Mouse (Mus musculus): ENCODE data around the gene Dcn. TPM values are rescaled to one million over a fixed set of nuclear protein-coding genes. Genes with fewer than 3 reads are reported as not detected.

Dcn gene
- 202 and 222 TPM in 2 replicates for polyA plus RNA-seq (2015; fragmentation: Nextera tagmentation; extraction: Ambion mirVana)

DNA sequence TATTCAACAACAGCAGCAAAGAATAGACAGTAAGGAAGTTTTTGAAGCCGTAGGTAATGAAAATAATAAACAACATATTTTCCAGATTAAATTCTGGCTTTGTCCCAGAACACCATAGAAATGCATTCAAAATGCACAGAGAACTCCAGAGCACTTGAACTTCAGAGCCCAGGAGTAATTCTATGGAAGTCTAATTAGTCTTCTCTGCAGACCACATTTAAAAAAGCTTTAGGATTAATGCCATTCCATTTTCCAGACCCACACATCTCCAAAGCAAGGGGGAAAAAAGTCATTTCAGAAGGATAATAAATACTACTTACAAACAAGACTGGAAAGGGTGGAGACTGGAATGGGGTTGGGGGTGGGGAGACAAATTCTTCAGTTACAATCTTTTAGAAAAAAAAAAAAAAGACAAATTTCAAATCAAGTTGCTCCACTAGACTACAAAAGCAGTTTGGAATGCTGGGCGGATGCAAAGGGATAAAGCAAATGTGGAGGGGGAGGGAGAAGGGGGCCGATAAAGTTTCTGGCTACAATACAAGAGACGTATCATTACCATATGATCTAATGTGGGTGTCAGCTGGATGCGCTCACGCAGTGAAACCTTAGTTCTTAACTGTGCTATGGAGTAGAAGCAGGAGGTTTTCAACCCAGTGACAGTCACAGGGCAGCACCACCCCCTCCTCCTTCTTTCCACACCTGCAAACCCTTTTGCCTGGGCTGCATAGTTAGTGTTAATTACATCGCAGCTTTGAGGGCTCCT is at the start of gene Dcn:
Gene Dcn (plus strand): TSS at position 606 of the 763 bp plus-strand sequence.
- peak within 1 kb of the TSS; percentile 61 for H3K9ac ChIP-seq
- WGBS = 2% methylated on average over 7 of the region's 7 CpGs

DNA sequence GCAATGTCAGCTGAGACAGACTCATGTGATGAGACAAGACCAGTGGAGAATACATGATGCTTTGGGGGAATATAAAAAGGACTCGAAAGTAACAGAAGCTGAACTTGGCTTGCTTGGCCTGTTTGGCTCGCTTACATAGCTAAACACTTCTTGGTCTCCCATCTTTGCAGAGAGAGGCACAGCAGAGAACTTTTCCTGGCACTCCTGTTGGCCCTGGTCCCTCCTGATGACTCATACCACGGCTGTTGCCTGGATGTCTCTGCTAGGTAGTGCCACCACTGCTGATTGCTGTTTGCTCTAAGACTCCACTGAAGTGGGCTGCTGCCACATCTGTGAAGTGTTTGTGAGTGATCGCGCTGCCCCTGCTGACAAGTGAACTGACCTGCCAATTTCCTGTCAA is 42.7 kb upstream of the Dcn start:
- Histone ChIP-seq H3K36me3 (no peaks in the 10 kb centered on the region), H3K9me3 (no peaks in the 10 kb centered on the region), H3K27ac (no peak overlapping the region), H3K4me2 (no peak overlapping the region), H3K4me3 (no peak overlapping the region), H3K4me1 (0 out of 2 replicates have a peak, but pooled peaks cover 3% of the 10 kb centered on the region), H3K9ac (no peak overlapping the region), H3K27me3 (no peaks in the 10 kb centered on the region)
- no peak for ATAC-seq (ENCODE audit: insufficient number of reproducible peaks, insufficient read depth, low FRiP score, low TSS enrichment, low read depth)
- whole genome bisulfite sequencing = 68% methylated on average over 5 of the region's 5 CpGs

More for the DNA sequence above, at the start of gene Dcn:
- no peaks in the 10 kb centered on the region for H3K36me3 ChIP-seq
- peak within 1 kb of the TSS; percentile 31 for H3K4me3 ChIP-seq
- H3K9me3 ChIP-seq = no peaks in the 10 kb centered on the region
- peak; percentile 84 for ATAC-seq (ENCODE audit: insufficient number of reproducible peaks, insufficient read depth, low FRiP score, low TSS enrichment, low read depth)
- peak within 1 kb of the TSS; percentile 78 for H3K27ac ChIP-seq
- peaks cover 38% of the 10 kb centered on the region for H3K4me1 ChIP-seq
- H3K4me2 ChIP-seq = peak within 1 kb of the TSS; percentile 55
- H3K27me3 ChIP-seq = no peaks in the 10 kb centered on the region

DNA sequence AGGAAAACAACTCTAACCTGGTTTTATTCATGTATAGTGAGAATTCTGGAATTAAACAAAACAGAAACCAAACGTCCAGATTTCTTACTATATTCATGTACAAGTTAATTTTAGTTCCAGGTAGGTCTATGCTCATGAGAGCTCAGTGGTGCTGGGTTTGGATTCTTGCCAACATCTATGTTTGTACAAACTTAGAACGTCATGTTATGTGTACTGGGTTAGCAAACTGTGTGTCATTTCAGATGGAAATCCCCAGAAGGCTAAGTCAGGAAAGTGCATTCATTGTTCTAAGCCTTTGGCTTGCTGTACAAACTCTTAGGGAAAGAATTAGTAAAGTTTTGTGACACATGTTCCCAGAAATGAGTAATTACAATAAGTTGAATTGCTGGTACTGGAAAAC is 37.1 kb upstream of the Dcn start:
- Histone ChIP-seq H3K9ac (no peak overlapping the region), H3K4me3 (no peak overlapping the region), H3K4me2 (no peak overlapping the region), H3K27me3 (no peaks in the 10 kb centered on the region), H3K27ac (no peak overlapping the region), H3K9me3 (no peaks in the 10 kb centered on the region), H3K4me1 (no peaks in the 10 kb centered on the region; the same call in 1 of the 2 replicates), H3K36me3 (no peaks in the 10 kb centered on the region)
- no peak for ATAC-seq (ENCODE audit: insufficient number of reproducible peaks, insufficient read depth, low FRiP score, low TSS enrichment, low read depth)
- WGBS = 43% methylated on average over 2 of the region's 2 CpGs

DNA sequence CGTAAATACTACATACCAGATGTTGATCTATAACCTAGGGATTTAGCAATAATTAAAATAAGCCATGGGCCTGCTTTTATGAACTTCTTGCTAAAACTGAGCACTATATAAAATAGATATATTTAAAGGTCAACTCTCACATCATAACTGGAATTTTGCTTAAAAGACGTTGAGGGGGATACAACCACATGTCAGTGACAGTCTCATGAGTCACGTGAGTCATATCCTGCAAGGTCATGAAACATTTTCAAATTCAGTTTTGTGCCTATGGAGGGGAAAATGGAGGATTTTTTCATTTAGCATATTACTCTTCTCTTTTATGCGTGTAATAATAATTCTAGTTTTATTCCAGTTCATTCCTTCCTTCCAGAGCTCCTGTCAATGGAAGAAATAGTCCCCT is 32.9 kb upstream of the Dcn start:
- no peak overlapping the region for H3K9ac ChIP-seq
- no peaks in the 10 kb centered on the region; the same call in 1 of the 2 replicates for H3K4me1 ChIP-seq
- 65% methylated on average over 4 of the region's 4 CpGs for WGBS
- no peaks in the 10 kb centered on the region for H3K27me3 ChIP-seq
- H3K36me3 ChIP-seq = no peaks in the 10 kb centered on the region
- H3K9me3 ChIP-seq = no peaks in the 10 kb centered on the region
- H3K4me3 ChIP-seq = no peak overlapping the region
- no peak overlapping the region for H3K27ac ChIP-seq
- no peak for ATAC-seq (ENCODE audit: insufficient number of reproducible peaks, insufficient read depth, low FRiP score, low TSS enrichment, low read depth)
- no peak overlapping the region for H3K4me2 ChIP-seq

DNA sequence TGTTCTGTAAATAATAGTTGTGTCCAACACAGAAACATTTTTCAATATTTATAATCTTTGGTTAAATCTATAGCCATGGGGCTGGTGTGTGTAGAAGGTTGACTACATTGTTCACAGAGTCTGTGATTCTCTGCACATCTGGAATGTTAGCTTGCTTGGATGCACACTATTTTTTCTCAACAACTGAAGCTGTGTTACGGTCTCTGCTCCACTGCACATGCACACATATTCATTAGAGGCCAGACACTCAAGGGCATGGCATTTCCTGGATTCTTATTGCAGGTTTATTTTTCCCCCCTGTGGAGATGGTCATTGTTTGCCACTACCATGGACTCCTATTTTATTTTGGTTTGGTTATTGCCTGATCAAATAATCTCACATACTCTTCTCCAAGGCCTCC is 26.5 kb upstream of the Dcn start:
- WGBS = 59% methylated on average over 1 of the region's 1 CpGs
- Histone ChIP-seq H3K36me3 (no peaks in the 10 kb centered on the region), H3K4me2 (no peak overlapping the region), H3K9me3 (no peaks in the 10 kb centered on the region), H3K4me1 (no peaks in the 10 kb centered on the region), H3K9ac (no peak overlapping the region), H3K27ac (no peak overlapping the region), H3K27me3 (no peaks in the 10 kb centered on the region), H3K4me3 (no peak overlapping the region)
- ATAC-seq (ENCODE audit: insufficient number of reproducible peaks, insufficient read depth, low FRiP score, low TSS enrichment, low read depth) = no peak

DNA sequence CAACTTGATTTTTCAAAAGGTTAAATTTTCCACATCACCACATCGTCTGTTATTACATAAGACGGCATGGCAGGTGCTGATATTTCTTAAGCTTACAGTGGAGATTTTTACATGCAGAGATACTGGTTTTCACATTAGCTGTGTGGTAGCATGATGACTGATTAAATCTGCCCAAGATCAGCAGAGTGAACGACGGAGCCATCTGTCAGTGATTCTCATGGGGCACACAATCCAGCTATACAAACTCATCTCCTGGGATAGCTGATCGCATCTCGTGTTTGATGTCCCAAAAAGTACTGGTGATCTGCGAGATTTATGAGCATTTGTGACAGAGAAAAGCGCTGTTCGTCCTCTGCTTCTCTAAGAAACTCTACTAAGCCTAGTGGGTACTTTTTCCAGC is 25.9 kb upstream of the Dcn start:
- H3K4me2 ChIP-seq = no peak overlapping the region
- H3K4me3 ChIP-seq = no peak overlapping the region
- 72% methylated on average over 9 of the region's 9 CpGs for WGBS
- no peak overlapping the region for H3K9ac ChIP-seq
- no peaks in the 10 kb centered on the region for H3K9me3 ChIP-seq
- ATAC-seq (ENCODE audit: insufficient number of reproducible peaks, insufficient read depth, low FRiP score, low TSS enrichment, low read depth) = no peak
- H3K27me3 ChIP-seq = no peaks in the 10 kb centered on the region
- no peaks in the 10 kb centered on the region for H3K4me1 ChIP-seq
- no peak overlapping the region for H3K27ac ChIP-seq
- no peaks in the 10 kb centered on the region for H3K36me3 ChIP-seq

DNA sequence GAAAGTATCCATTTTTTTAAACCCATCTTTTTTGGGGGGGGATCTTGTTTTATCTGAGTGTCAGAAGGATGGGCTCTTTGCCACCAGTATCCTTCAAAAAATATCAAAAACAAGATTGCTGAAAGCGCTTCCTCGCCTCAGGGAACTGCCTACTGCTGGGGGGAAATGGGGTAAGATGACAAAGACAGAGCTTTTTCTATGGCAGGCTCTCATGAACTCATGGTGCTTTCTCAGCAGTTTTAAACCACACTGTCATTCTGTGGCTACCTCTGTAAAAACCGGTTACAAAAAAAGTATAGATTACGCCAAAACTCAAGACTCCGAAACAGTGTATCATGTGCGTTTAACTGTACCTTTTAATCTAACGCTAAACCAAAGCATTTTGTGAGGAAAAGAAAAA is 22.4 kb upstream of the Dcn start:
- Histone ChIP-seq H3K36me3 (no peaks in the 10 kb centered on the region), H3K4me2 (no peak overlapping the region), H3K9ac (no peak overlapping the region), H3K9me3 (no peaks in the 10 kb centered on the region), H3K27ac (no peak overlapping the region), H3K4me1 (no peaks in the 10 kb centered on the region), H3K27me3 (no peaks in the 10 kb centered on the region), H3K4me3 (no peak overlapping the region)
- ATAC-seq (ENCODE audit: insufficient number of reproducible peaks, insufficient read depth, low FRiP score, low TSS enrichment, low read depth) = no peak
- WGBS = 79% methylated on average over 7 of the region's 7 CpGs

DNA sequence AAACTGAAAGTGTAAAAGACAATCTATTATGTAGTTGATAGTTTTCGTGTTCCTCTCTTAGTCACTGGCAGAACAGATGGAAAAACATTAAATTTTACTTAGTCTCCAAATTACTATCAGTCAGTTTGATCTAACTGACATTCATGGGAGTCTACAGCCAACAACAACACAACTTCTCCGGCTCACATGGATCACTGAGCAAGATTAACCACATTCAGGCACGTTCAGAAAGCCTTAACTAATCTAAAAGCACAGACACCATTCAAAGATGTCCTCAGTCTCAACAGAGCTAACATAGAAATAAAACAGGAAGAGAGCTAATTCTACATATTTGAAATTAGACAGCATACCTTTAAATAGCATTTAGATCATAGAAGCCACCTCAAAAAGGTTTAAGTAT is 12.6 kb upstream of the Dcn start:
- ATAC-seq (ENCODE audit: insufficient number of reproducible peaks, insufficient read depth, low FRiP score, low TSS enrichment, low read depth) = no peak
- Histone ChIP-seq H3K4me3 (no peak overlapping the region), H3K36me3 (no peaks in the 10 kb centered on the region), H3K9me3 (no peaks in the 10 kb centered on the region), H3K9ac (no peak overlapping the region), H3K4me2 (no peak overlapping the region), H3K4me1 (peaks cover 10% of the 10 kb centered on the region), H3K27me3 (no peaks in the 10 kb centered on the region), H3K27ac (no peak overlapping the region)
- 58% methylated on average over 3 of the region's 3 CpGs for WGBS

DNA sequence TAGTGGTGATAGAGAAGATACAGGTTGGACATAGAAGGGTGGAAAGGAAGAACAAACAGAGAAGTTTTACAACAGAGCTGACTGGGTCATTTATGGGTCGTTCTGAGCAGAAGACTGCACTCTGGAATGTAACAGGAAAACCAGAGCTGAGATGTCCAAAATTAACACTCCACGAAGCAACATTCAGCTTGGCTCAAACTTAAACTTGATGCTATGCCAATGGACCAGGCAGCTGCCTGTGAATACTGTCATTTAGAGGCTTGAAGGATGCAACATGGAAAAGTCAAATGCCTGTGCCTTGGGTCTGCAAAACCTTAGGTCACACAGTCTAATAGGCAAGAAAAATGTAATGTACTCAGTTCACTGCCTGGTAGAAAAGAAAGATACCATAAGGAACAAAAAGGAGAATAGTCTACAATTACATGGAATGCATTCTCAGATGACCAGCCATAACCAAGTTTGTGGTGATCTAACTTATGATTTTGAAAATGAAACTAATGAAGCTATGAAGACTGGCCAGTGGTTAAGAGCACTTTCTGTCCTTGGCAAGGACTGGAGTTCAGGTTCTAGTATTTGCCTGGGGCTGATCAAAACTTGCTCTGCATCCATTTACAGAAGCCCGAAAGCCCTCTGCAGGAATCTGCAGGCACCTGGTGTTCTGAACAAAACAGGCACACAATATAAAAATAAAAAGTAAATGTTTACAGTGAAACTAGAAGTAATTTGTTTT is 9.8 kb upstream of the Dcn start:
- no peak overlapping the region for H3K9ac ChIP-seq
- H3K27ac ChIP-seq = no peak overlapping the region; the same call in 1 of the 2 replicates
- WGBS = 42% methylated on average over 3 of the region's 3 CpGs
- H3K4me1 ChIP-seq = peaks cover 10% of the 10 kb centered on the region
- no peak overlapping the region for H3K4me3 ChIP-seq
- H3K4me2 ChIP-seq = no peak overlapping the region
- ATAC-seq (ENCODE audit: insufficient number of reproducible peaks, insufficient read depth, low FRiP score, low TSS enrichment, low read depth) = no peak
- no peaks in the 10 kb centered on the region for H3K9me3 ChIP-seq
- H3K36me3 ChIP-seq = no peaks in the 10 kb centered on the region
- no peaks in the 10 kb centered on the region for H3K27me3 ChIP-seq

DNA sequence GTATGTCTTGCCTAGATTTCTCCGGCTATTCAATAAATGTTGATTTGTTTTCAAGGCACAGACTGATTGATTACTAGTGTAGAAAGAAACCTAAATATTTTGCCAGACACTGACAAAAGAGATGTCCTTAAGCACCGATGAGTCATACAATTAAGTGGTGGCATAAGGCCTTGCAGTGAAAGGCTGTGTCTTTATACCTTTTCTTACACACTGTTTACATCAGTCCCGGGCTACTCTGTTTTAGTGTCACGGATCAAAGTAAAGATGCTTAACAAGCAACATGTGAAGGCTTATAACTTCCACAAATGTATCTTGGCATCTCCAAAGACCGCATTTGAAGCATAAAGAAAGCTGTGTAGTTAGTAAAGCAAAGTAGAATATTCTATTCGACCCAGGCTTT is 3.9 kb upstream of the Dcn start:
- Histone ChIP-seq H3K4me2 (no peak overlapping the region), H3K27me3 (no peaks in the 10 kb centered on the region), H3K4me3 (no peak overlapping the region), H3K36me3 (no peaks in the 10 kb centered on the region), H3K27ac (0 out of 2 replicates have a peak overlapping the region, but pooled peaks have one; percentile 1), H3K9me3 (no peaks in the 10 kb centered on the region), H3K9ac (no peak overlapping the region), H3K4me1 (peaks cover 38% of the 10 kb centered on the region)
- 56% methylated on average over 6 of the region's 6 CpGs for whole genome bisulfite sequencing
- ATAC-seq (ENCODE audit: insufficient number of reproducible peaks, insufficient read depth, low FRiP score, low TSS enrichment, low read depth) = no peak

DNA sequence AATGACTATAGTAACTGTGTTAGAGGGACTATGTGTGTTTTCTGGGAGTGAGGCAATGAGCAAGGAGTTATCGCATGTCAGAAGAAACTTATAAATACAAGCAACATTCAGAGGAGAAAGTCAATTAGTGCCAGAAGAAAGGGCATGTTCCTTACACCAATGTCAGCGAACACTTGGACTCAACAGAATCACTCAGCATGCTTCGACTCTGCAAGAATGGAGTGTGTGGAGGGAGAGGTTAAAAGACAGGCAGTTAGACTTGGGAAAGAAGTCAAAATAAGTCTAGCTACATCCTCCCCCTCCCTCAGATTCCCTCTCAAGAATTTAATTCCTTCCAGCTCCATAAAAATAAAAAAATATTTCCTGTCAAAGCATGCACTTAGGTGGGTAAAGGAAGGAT is 1.1 kb upstream of the Dcn start:
- peaks cover 38% of the 10 kb centered on the region for H3K4me1 ChIP-seq
- H3K9me3 ChIP-seq = no peaks in the 10 kb centered on the region
- WGBS = 47% methylated on average over 3 of the region's 3 CpGs
- H3K4me3 ChIP-seq = no peak overlapping the region
- H3K9ac ChIP-seq = no peak overlapping the region
- no peaks in the 10 kb centered on the region for H3K27me3 ChIP-seq
- H3K27ac ChIP-seq = peak overlapping the region; percentile 76
- no peak for ATAC-seq (ENCODE audit: insufficient number of reproducible peaks, insufficient read depth, low FRiP score, low TSS enrichment, low read depth)
- H3K36me3 ChIP-seq = no peaks in the 10 kb centered on the region
- no peak overlapping the region for H3K4me2 ChIP-seq

DNA sequence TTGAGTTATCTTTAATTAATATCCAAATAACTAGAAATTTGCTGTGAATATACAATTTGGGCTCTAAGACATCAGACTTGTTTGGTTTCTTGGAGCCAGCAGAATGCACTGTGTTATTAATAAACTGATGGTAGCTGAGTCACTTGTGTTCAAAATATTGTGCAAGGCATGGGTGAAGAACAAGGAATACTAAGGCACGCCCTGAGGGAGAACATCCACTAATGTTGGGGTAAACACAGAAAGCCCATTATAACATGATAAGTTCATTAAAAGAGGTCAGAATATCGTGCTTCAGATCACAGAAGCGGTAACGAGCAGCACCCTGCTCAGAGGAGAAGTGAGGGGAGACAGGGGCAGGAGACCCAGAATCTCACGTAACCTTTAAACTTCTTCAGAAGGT is 2.7 kb downstream of the Dcn start:
- Histone ChIP-seq H3K36me3 (no peaks in the 10 kb centered on the region), H3K4me1 (peaks cover 28% of the 10 kb centered on the region), H3K27ac (no peak overlapping the region), H3K27me3 (no peaks in the 10 kb centered on the region), H3K4me2 (peak overlapping the region; percentile 14; the same call in 1 of the 2 replicates), H3K4me3 (no peak overlapping the region), H3K9ac (no peak overlapping the region), H3K9me3 (no peaks in the 10 kb centered on the region)
- 74% methylated on average over 5 of the region's 5 CpGs for whole genome bisulfite sequencing
- no peak for ATAC-seq (ENCODE audit: insufficient number of reproducible peaks, insufficient read depth, low FRiP score, low TSS enrichment, low read depth)
